Mouse (Mus musculus) left cerebral cortex, adult 8-10 months (tissue): Measurements from ENCODE around the gene Gorasp2. TPM values are rescaled to one million over a fixed set of nuclear protein-coding genes. Genes with fewer than 3 reads are reported as not detected.
A peak's percentile ranks its signal among the peaks of the same experiment; 100 is the strongest.

Source experiments
- DNase-seq, 2 experiments: peaks; one replicate each; pipeline ENCODE4 v3.0.0; 2022; ENCODE audit warnings: low spot score in 2 of 2
- total RNA-seq, 4 experiments: library from RNA; stranded (reverse); gene quantifications; 2 replicates each; pipeline ENCODE4 v1.2.4; 2022

Gorasp2 gene
- total RNA-seq, 4 experiments from 2014 or later = 92.2 to 97.7 (median 96.2) TPM

DNA sequence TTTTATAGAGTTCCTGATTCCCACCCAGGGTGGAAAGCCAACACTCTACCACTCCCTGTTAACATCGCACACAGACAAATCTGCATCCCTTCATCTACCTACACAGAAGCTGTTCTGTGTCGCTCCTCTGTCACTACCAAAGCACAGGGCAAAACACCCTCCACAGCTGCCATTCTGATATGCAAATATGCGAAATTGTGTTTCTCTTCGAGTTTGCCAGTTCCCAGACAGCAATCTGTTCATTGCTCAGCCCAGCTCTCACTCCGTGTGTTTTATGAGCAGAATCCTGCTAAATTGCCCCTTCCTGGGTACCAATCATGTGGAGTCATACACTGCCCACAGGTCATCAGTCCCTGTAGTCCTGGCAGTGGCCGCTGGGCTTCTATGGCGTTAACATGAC lies 4.3 kb upstream of the Gorasp2 start:
- DNase-seq = no peak

- peak; percentile 6 to 13 for DNase-seq
Measured at GRCm38 (mm10) chr2:70661715-70662495, 529 bp downstream of the Gorasp2 start, which contains the start of gene Gm26558. TSS of gene Gm26558 (minus strand) at chr2:70662108.

- no peak for DNase-seq
Measured at GRCm38 (mm10) chr2:70663764-70664163, 2.4 kb downstream of the Gorasp2 start.

DNA sequence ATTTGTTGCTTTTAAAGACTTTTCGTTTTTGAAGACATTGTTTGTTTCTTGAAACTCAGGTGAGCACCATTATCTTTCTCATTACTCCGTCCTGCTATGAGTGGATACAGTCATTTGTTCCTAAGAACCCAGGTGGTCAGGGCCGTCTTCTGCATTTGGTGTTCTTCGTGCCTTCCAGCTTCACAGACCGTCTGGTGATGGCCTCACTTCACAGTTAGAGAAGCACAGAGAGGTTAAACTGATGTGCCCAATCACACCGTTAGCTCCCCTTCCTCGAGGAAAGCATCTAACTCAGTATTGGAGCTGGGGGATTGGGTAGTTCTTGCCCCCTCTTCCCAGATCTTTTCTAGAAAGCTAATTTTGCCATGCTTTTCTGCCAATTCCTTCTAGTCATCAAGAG lies 5.6 kb downstream of the Gorasp2 start:
- no peak for DNase-seq

DNA sequence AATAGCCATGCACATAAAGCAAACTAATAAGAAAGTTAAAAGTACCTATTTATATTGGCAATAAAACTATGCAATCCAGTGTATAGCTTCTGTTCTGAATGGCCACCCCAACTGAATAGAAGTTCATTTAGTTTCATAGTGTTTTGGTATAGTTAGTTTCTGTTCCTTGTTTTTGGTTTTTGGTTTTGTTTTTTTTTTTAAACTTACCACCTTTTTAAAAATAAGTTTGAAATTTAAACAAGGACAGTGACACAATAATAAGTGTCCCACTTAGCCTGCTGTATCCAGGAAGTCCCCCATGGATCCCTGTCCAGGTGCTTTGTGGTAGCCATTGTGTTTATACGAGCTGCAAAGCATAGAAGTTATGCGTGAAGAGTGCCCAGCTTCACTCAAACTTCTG lies 7.9 kb downstream of the Gorasp2 start:
- DNase-seq = no peak

- no peak for DNase-seq
Measured at GRCm38 (mm10) chr2:70669896-70670295, 8.5 kb downstream of the Gorasp2 start.

GRCm38 (mm10) chr2:70672476-70672875 lies 11.1 kb downstream of the Gorasp2 start:
- no peak for DNase-seq

GRCm38 (mm10) chr2:70673445-70674126 lies 12.2 kb downstream of the Gorasp2 start:
- DNase-seq = no peak

DNA sequence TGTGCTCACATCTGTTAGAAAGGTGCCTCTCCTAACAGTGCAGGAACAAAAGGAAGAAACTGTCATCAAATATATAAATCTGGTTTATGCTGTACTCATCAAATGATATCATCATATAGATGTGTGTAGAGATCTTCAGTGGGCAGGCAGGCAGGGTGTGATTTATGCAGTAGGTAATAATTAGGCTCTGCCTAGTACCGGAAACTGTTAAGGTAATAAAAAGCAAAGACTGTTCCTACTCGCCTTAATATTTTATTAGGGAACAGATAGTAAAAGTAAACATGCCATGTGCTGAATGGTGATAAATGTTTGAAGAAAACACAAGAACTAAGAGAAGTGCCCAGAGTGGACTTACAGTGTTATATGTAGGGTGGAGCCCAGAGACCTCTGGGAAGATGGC lies 20.9 kb downstream of the Gorasp2 start:
- DNase-seq = no peak

- peak in 1 of 2 experiments; percentile 67 for DNase-seq
Measured at GRCm38 (mm10) chr2:70688454-70689078, 27.2 kb downstream of the Gorasp2 start.

GRCm38 (mm10) chr2:70690195-70690594 lies 28.8 kb downstream of the Gorasp2 start:
- no peak for DNase-seq

DNA sequence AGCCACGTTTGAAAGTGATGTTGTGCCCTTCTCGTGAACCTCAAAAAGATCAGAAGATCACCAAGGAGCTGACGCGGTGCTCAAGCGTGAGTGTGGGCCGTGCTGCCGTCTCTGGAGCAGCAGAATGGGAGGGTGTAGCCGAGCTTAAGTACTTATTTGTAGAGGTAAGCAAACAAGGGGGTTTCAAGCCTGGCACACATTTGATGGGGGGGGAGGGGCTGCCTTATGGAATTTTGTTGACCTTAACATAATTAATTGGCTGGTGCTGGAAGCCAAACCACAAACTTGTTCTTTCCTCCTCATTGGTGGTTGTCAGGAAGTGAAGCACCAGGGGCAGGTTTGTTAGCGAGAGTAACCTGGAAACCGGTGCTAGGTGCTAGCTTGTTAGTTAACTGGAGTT lies 34.3 kb downstream of the Gorasp2 start:
- no peak for DNase-seq

- DNase-seq = no peak
Measured at GRCm38 (mm10) chr2:70700851-70701250, 39.5 kb downstream of the Gorasp2 start.

DNA sequence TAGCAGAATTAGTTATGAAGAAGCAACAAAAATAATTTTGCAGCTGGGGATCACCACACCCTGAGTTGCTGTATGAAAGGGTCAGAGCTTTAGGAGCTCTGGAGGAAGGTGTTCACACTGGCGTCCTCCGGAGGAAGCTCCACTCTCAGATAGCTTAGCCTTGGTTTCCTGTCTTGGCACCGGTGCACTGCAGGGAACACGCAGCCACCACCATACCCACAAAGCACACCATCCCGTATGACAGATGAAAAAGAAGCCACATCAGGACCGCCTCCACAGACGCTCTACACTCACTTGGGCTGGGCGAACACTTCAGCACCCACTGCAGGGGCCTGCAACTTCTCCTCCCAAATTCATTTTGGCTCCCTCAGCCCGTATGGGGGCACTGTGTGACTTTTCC lies 40.2 kb downstream of the Gorasp2 start:
- DNase-seq = no peak

GRCm38 (mm10) chr2:70702403-70702802 lies 41.0 kb downstream of the Gorasp2 start:
- DNase-seq = no peak

DNA sequence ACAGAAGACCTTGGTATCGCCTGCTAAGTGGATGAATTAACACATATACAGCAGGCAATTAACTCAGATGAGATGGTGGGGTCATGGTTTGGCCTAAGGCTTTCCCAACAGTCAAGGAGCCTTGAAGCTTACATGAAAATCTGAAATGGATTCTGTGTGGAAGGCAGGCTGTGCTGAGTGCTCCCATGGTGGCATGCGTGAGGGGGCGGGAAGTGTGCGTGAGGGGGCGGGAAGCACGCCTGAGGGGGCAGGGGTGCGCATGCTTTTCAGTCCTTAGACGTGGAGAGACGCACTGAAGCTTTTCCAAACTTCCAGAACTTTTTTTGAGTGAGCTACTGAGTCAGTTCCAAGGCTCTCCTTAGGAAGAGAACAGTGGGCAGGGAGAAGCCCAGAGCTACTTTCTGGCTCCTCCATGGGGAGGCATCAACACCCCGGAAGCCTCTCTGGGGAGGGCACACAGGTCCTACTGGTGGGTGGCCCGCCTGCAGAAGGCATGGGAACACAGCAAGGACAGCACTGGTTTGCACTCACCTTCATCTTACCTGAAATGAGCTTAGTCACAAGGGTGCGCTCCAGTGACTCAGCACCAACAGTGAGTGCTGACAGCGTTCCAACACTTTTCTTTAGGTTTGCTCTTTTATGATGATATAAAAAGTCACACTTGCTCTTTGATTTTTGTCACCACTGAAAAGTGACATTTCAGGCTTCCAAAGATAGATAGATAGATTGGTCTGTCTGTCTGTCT lies 47.8 kb downstream of the Gorasp2 start:
- peak in 1 of 2 experiments; percentile 33 for DNase-seq

GRCm38 (mm10) chr2:70710236-70710635 lies 48.9 kb downstream of the Gorasp2 start:
- no peak for DNase-seq

- DNase-seq = no peak
Measured at GRCm38 (mm10) chr2:70710878-70711277, 49.5 kb downstream of the Gorasp2 start.

- no peak for DNase-seq
Measured at GRCm38 (mm10) chr2:70723610-70724243, 62.4 kb downstream of the Gorasp2 start.

- DNase-seq = no peak
Measured at GRCm38 (mm10) chr2:70727089-70727488, 65.7 kb downstream of the Gorasp2 start.

DNA sequence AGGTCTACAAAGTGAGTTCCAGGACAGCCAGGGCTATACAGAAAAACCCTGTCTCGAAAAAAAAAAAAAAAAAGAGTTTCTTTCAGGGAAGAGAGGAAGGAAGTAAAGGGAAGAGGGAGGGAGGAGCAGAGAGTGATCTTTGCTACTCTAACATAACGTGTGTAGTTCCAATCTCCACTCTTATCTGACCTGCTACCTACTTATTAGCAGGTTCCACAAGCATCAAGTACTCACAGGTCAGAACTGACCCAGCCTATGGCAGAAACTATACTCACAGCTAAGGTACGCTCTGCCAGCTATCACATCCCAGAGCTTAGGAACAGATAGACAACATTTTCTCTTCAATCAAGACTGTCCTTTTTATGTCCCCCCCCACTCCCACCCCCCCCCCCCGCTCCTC lies 74.2 kb downstream of the Gorasp2 start:
- no peak for DNase-seq
